Mouse (Mus musculus): ENCODE data around the gene Tas2r108. TPM values are rescaled to one million over a fixed set of nuclear protein-coding genes. Genes with fewer than 3 reads are reported as not detected.
A peak's percentile ranks its signal among the peaks of the same experiment; 100 is the strongest.

The Tas2r108 gene
- polyA plus RNA-seq, 1 experiment, result not detected

DNA sequence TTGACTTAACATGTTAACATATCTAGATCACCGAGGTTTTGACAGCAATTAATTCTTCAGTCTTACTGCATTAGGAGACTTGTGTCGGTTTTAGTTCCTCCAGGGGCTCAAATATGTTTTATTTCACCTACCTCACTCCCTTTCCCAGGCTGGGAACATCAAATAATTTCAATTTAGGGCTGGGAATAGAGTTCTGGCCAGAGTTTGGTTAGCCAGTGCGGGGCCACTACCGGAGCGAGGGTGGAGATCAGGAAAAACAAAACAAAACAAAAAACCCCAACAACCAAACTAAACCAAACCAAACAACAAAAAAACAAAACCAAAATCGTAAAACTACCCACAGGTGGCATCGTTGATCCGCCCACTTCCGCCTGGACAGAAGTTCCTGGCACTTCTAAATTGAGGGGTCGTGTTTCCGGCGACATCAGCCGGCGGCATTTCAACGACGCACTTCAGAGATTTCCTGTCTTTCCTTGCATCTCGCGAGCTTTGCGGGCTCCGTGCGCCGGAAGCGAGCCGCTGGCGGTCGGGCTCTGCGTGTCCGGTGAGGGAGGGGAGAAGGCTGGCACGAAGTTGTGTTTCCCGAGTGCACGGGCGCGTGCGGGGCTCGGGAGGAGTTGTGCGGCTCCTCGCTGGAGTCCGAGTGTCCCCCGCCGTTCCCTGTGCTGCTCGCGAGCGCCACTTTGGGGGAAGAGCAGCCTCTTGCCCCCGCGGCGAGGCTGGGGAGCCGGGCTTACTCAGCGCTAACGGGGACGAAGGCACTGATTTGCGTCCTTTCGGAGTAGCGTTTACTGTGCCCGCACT, 22.2 kb upstream of the Tas2r108 start, which contains the start of gene Ssbp1:
TSS of gene Ssbp1 (plus strand) at position 437 of the 804 bp plus-strand sequence.
- Histone ChIP-seq H3K4me2 (ENCODE audit: low read depth) (peak within 1 kb of the TSS; percentile 95), H3K79me2 (ENCODE audit: control insufficient read depth, insufficient read depth) (peaks cover 20% of the 10 kb centered on the region), H3ac (ENCODE audit: control insufficient read depth, insufficient read length) (peak within 1 kb of the TSS; percentile 50), H3K4me3 (peak within 1 kb of the TSS; percentile 60), H3K36me3 (ENCODE audit: control insufficient read depth, insufficient read depth) (peaks cover 25% of the 10 kb centered on the region), H3K27me3 (ENCODE audit: control insufficient read depth, insufficient read depth, insufficient read length) (no peaks in the 10 kb centered on the region)
- TF ChIP-seq E2F4 (IDR thresholded peaks at IDR 0.05; ENCODE audit: insufficient read depth) (peak; percentile 17), REST (IDR thresholded peaks at IDR 0.05; ENCODE audit: insufficient read depth, insufficient read length) (no peak), MAX (IDR thresholded peaks at IDR 0.05; ENCODE audit: low read depth) (no peak), MYOD1 (IDR thresholded peaks at IDR 0.05; ENCODE audit: control insufficient read depth in 1 of 3, insufficient read length in 2 of 3, low read depth in 2 of 3) (peak in 1 of 3 experiments; percentile 30), POLR2AphosphoS2 (IDR thresholded peaks at IDR 0.05; ENCODE audit: insufficient read length, low read depth) (peak; percentile 97), MYOG (IDR thresholded peaks at IDR 0.05; ENCODE audit: control insufficient read depth in 1 of 3, insufficient read depth in 1 of 3, insufficient read length in 2 of 3, low read depth in 2 of 3) (peak in 1 of 3 experiments; percentile 33), POLR2A (IDR thresholded peaks at IDR 0.05; ENCODE audit: insufficient read length, low read depth) (peak; percentile 93), SRF (IDR thresholded peaks at IDR 0.05; ENCODE audit: control insufficient read depth, insufficient read length, low read depth) (peak; percentile 54)

DNA sequence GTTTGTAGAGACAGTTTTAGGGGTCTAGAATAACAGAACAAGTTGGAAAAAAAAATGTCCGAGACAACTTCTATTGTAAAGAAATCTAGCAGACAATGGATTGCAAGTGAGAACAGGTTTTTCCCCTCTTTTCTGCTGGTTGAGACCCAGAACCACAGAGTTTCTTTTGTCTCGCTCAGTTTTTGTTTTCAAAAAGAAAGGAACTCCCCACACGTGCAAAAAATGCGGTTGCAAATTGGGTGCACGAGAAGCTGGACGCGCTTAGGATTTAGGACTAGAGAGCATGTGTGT, 21.7 kb upstream of the Tas2r108 start:
- no peak for TF ChIP-seq SRF (IDR thresholded peaks at IDR 0.05; ENCODE audit: control insufficient read depth, insufficient read length, low read depth)
- TF ChIP-seq TCF12 (IDR thresholded peaks at IDR 0.05; ENCODE audit: insufficient read depth, poor library complexity, severe bottlenecking), result no peak
- TF ChIP-seq POLR2AphosphoS2 (IDR thresholded peaks at IDR 0.05; ENCODE audit: insufficient read length, low read depth), result no peak
- no peak for TF ChIP-seq E2F4 (IDR thresholded peaks at IDR 0.05; ENCODE audit: insufficient read depth)
- no peak for TF ChIP-seq MYOG (IDR thresholded peaks at IDR 0.05; ENCODE audit: control insufficient read depth in 1 of 3, insufficient read depth in 1 of 3, insufficient read length in 2 of 3, low read depth in 2 of 3)
- TF ChIP-seq MAX (IDR thresholded peaks at IDR 0.05; ENCODE audit: low read depth), result no peak
- TF ChIP-seq CEBPB (IDR thresholded peaks at IDR 0.05; ENCODE audit: insufficient read depth, poor library complexity, severe bottlenecking), result no peak
- no peak for TF ChIP-seq MYOD1 (IDR thresholded peaks at IDR 0.05; ENCODE audit: control insufficient read depth in 1 of 3, insufficient read length in 2 of 3, low read depth in 2 of 3)
- TF ChIP-seq TCF3 (IDR thresholded peaks at IDR 0.05; ENCODE audit: insufficient read length, low read depth), result no peak
- Histone ChIP-seq H3ac (ENCODE audit: control insufficient read depth, insufficient read length) (peak overlapping the region; percentile 50), H3K4me3 (peak overlapping the region; percentile 60), H3K4me2 (ENCODE audit: low read depth) (peak overlapping the region; percentile 95), H3K27me3 (ENCODE audit: control insufficient read depth, insufficient read depth, insufficient read length) (no peaks in the 10 kb centered on the region), H3K36me3 (ENCODE audit: control insufficient read depth, insufficient read depth) (peaks cover 28% of the 10 kb centered on the region), H3K79me2 (ENCODE audit: control insufficient read depth, insufficient read depth) (peaks cover 20% of the 10 kb centered on the region)

DNA sequence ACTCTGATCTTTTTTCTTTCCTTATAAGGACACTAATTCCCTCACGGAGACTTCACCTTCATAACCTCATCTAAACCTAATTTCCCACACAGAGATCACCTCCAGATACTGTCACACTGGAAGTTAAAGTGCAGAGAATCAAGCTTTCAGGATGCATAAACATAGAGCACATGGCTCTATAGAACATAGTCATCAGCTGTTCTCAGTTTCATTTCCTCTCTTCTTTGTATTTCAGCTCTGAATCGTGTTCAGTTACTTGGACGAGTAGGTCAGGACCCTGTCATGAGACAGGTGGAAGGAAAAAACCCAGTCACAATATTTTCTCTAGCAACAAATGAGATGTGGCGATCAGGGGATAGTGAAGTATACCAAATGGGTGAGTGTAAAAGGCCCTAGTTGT, 17.2 kb upstream of the Tas2r108 start:
- TF ChIP-seq MYOG (IDR thresholded peaks at IDR 0.05; ENCODE audit: control insufficient read depth in 1 of 3, insufficient read depth in 1 of 3, insufficient read length in 2 of 3, low read depth in 2 of 3) (no peak), TCF12 (IDR thresholded peaks at IDR 0.05; ENCODE audit: insufficient read depth, poor library complexity, severe bottlenecking) (no peak), POLR2A (IDR thresholded peaks at IDR 0.05; ENCODE audit: insufficient read length, low read depth) (no peak), USF1 (IDR thresholded peaks at IDR 0.05; ENCODE audit: low read depth) (no peak), E2F4 (IDR thresholded peaks at IDR 0.05; ENCODE audit: insufficient read depth) (no peak), CEBPB (IDR thresholded peaks at IDR 0.05; ENCODE audit: insufficient read depth, poor library complexity, severe bottlenecking) (no peak), POLR2AphosphoS2 (IDR thresholded peaks at IDR 0.05; ENCODE audit: insufficient read length, low read depth) (no peak), TCF3 (IDR thresholded peaks at IDR 0.05; ENCODE audit: insufficient read length, low read depth) (no peak), SRF (IDR thresholded peaks at IDR 0.05; ENCODE audit: control insufficient read depth, insufficient read length, low read depth) (no peak), MAX (IDR thresholded peaks at IDR 0.05; ENCODE audit: low read depth) (no peak), REST (IDR thresholded peaks at IDR 0.05; ENCODE audit: insufficient read depth, insufficient read length) (no peak), MYOD1 (IDR thresholded peaks at IDR 0.05; ENCODE audit: control insufficient read depth in 1 of 3, insufficient read length in 2 of 3, low read depth in 2 of 3) (no peak)
- H3K79me2 ChIP-seq (ENCODE audit: control insufficient read depth, insufficient read depth), result peaks cover 20% of the 10 kb centered on the region
- no peak overlapping the region for H3K4me2 ChIP-seq (ENCODE audit: low read depth)
- H3ac ChIP-seq (ENCODE audit: control insufficient read depth, insufficient read length), result no peak overlapping the region
- no peaks in the 10 kb centered on the region for H3K27me3 ChIP-seq (ENCODE audit: control insufficient read depth, insufficient read depth, insufficient read length)
- H3K4me3 ChIP-seq, result no peak overlapping the region
- peaks cover 53% of the 10 kb centered on the region for H3K36me3 ChIP-seq (ENCODE audit: control insufficient read depth, insufficient read depth)

DNA sequence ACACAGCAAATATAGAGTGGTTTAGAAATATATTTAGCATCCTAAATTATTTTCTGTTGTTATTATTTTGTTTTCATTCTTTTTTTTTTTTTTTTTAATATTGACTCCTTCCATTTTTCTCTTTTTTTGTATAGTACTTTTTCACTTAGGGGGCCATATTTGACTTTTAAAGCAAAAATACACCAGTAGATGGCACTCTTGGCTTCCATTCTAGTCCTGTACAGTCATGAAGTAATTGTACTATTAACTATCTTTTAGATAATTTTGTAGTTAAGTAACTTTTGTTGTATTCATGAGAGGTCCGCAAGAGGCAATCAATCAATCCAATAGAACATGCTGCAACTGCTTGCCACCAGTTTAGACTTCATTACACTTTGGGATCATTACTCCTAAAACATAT, 13.6 kb upstream of the Tas2r108 start:
- peaks cover 76% of the 10 kb centered on the region for H3K36me3 ChIP-seq (ENCODE audit: control insufficient read depth, insufficient read depth)
- no peak overlapping the region for H3K4me2 ChIP-seq (ENCODE audit: low read depth)
- no peaks in the 10 kb centered on the region for H3K79me2 ChIP-seq (ENCODE audit: control insufficient read depth, insufficient read depth)
- TF ChIP-seq MAX (IDR thresholded peaks at IDR 0.05; ENCODE audit: low read depth) (no peak), TCF12 (IDR thresholded peaks at IDR 0.05; ENCODE audit: insufficient read depth, poor library complexity, severe bottlenecking) (no peak), MYOD1 (IDR thresholded peaks at IDR 0.05; ENCODE audit: control insufficient read depth in 1 of 3, insufficient read length in 2 of 3, low read depth in 2 of 3) (no peak), CEBPB (IDR thresholded peaks at IDR 0.05; ENCODE audit: insufficient read depth, poor library complexity, severe bottlenecking) (no peak)
- no peak overlapping the region for H3K4me3 ChIP-seq
- H3K27me3 ChIP-seq (ENCODE audit: control insufficient read depth, insufficient read depth, insufficient read length), result no peaks in the 10 kb centered on the region
- no peak overlapping the region for H3ac ChIP-seq (ENCODE audit: control insufficient read depth, insufficient read length)

DNA sequence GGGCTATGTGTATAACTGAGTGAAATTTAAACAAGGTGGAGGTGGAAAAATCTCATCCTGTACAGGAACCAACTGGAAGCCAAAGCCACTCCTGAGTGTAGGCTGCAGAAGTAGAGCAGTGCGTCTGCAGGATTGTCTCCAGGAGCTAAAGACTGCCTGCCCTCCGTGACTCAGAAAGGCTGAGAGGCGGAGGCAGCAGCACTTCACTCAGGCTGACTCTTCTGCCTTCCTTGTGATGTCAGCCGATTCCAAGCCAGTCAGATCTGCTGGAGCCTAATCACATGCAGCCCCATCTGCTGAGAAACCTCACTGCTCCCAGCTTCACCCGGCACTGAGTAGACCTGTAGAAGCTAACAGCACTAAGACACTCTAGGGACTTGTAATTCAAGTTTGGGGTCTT, 11.0 kb upstream of the Tas2r108 start:
- H3K4me3 ChIP-seq, result no peak overlapping the region
- no peak overlapping the region for H3ac ChIP-seq (ENCODE audit: control insufficient read depth, insufficient read length)
- peaks cover 59% of the 10 kb centered on the region for H3K36me3 ChIP-seq (ENCODE audit: control insufficient read depth, insufficient read depth)
- no peaks in the 10 kb centered on the region for H3K79me2 ChIP-seq (ENCODE audit: control insufficient read depth, insufficient read depth)
- TF ChIP-seq SRF (IDR thresholded peaks at IDR 0.05; ENCODE audit: control insufficient read depth, insufficient read length, low read depth) (no peak), MYOG (IDR thresholded peaks at IDR 0.05; ENCODE audit: control insufficient read depth in 1 of 3, insufficient read depth in 1 of 3, insufficient read length in 2 of 3, low read depth in 2 of 3) (no peak), USF1 (IDR thresholded peaks at IDR 0.05; ENCODE audit: low read depth) (no peak), TCF12 (IDR thresholded peaks at IDR 0.05; ENCODE audit: insufficient read depth, poor library complexity, severe bottlenecking) (no peak), POLR2AphosphoS2 (IDR thresholded peaks at IDR 0.05; ENCODE audit: insufficient read length, low read depth) (no peak), POLR2A (IDR thresholded peaks at IDR 0.05; ENCODE audit: insufficient read length, low read depth) (no peak), REST (IDR thresholded peaks at IDR 0.05; ENCODE audit: insufficient read depth, insufficient read length) (no peak), E2F4 (IDR thresholded peaks at IDR 0.05; ENCODE audit: insufficient read depth) (no peak)
- H3K4me2 ChIP-seq (ENCODE audit: low read depth), result no peak overlapping the region
- H3K27me3 ChIP-seq (ENCODE audit: control insufficient read depth, insufficient read depth, insufficient read length), result no peaks in the 10 kb centered on the region

Measured in myocyte (in vitro differentiated cells).